Mouse (Mus musculus) heart, adult 2 months (tissue): ENCODE data around the gene Rfng.
"Not testable (repeated sequence)": the region's sequence is repeated elsewhere in the genome, so short reads cannot be mapped to it uniquely, and the experiment has no call there.

Experiments used
- CTCF ChIP-seq: fragments of 200-600 bp; IDR thresholded peaks from 2 replicates; pipeline ENCODE4 v1.8.1; 2022; ENCODE audit warnings: antibody characterized with exemption, mild to moderate bottlenecking, moderate library complexity
- EP300 ChIP-seq: fragments of 200-500 bp; IDR thresholded peaks from 2 replicates; pipeline ENCODE4 v1.6.1; 2011; ENCODE audit warnings: low read depth, low read length, control low read depth; ENCODE audit not compliant: insufficient read depth
- POLR2A ChIP-seq: fragments of 200-500 bp; IDR thresholded peaks from 2 replicates; pipeline ENCODE4 v1.6.1; 2011; ENCODE audit warnings: mild to moderate bottlenecking, low read depth, low read length, control low read depth; ENCODE audit not compliant: insufficient read depth

- not testable (repeated sequence) for TF ChIP-seq CTCF, EP300, POLR2A
Measured at GRCm38 (mm10) chr11:120832962-120833361, 49.0 kb upstream of the Rfng start.
